Mouse (Mus musculus): Measurements from ENCODE around the gene Tmem192. TPM values are rescaled to one million over a fixed set of nuclear protein-coding genes. Genes with fewer than 3 reads are reported as not detected.

Tmem192 gene
- 52.5 TPM for polyA plus RNA-seq (2017; shearing (Covaris generic))

GRCm38 (mm10) chr8:64946820-64947697, at the start of gene Tmem192:
Gene Tmem192, plus strand, starts transcription at chr8:64947185.

GRCm38 (mm10) chr8:64987731-64988130, 40.7 kb downstream of the Tmem192 start, which contains the start of gene Trim75:
Gene Trim75, minus strand, starts transcription at chr8:64987831.

GRCm38 (mm10) chr8:65018423-65018822, 71.4 kb downstream of the Tmem192 start, which contains the start of the genes Trim61 and Trim60:
Gene Trim61, minus strand, starts transcription at chr8:65018523.
Gene Trim60, minus strand, starts transcription at chr8:65018584.

Other genes starting within 250 kb of the Tmem192 start
- 75.1 TPM for gene Msmo1, start 213.4 kb upstream of the Tmem192 start, polyA plus RNA-seq (2017; shearing (Covaris generic))
- gene Klhl2, start 97.2 kb upstream of the Tmem192 start, polyA plus RNA-seq (2017; shearing (Covaris generic)), result 2.6 TPM
- gene Trim75, start 40.6 kb downstream of the Tmem192 start, polyA plus RNA-seq (2017; shearing (Covaris generic)), result not detected
- gene Trim61, start 71.3 kb downstream of the Tmem192 start, polyA plus RNA-seq (2017; shearing (Covaris generic)), result not detected
- not detected for gene Trim60, start 71.4 kb downstream of the Tmem192 start, polyA plus RNA-seq (2017; shearing (Covaris generic))
- gene Apela, start 90.2 kb downstream of the Tmem192 start, polyA plus RNA-seq (2017; shearing (Covaris generic)), result not detected
- gene Gm10663, start 127.8 kb downstream of the Tmem192 start, polyA plus RNA-seq (2017; shearing (Covaris generic)), result not detected
- gene BC030870, start 182.4 kb downstream of the Tmem192 start, polyA plus RNA-seq (2017; shearing (Covaris generic)), result not detected

Measured in activated CD4-positive, CD25-positive, alpha-beta regulatory T cell, adult 9 weeks (primary cell).